Mouse (Mus musculus): ENCODE results near the gene Car4.
A peak's percentile ranks its signal among the peaks of the same experiment; 100 is the strongest.

The Car4 gene

GRCm38 (mm10) chr11:84959181-84959580, 1.6 kb downstream of the Car4 start:
- DNase-seq: no peak

GRCm38 (mm10) chr11:84959701-84960181, 2.2 kb downstream of the Car4 start:
- DNase-seq: peak; percentile 48

- no peak for DNase-seq
These were observed 2.7 kb downstream of the Car4 start for GRCm38 (mm10) chr11:84960291-84960690.

GRCm38 (mm10) chr11:84960780-84961179, 3.2 kb downstream of the Car4 start:
- no peak for DNase-seq

- no peak for DNase-seq
These were observed 4.0 kb downstream of the Car4 start for GRCm38 (mm10) chr11:84961571-84961970.

GRCm38 (mm10) chr11:84962536-84962935, 5.0 kb downstream of the Car4 start:
- DNase-seq: no peak

- DNase-seq: no peak
These were observed 6.0 kb downstream of the Car4 start for GRCm38 (mm10) chr11:84963556-84963955.

- no peak for DNase-seq
These were observed 9.1 kb downstream of the Car4 start for GRCm38 (mm10) chr11:84966696-84967095.

GRCm38 (mm10) chr11:84967113-84967512, 9.5 kb downstream of the Car4 start:
- DNase-seq: peak; percentile 58

- DNase-seq: no peak
These were observed 10.7 kb downstream of the Car4 start for GRCm38 (mm10) chr11:84968309-84968708.

- no peak for DNase-seq
These were observed 11.2 kb downstream of the Car4 start for GRCm38 (mm10) chr11:84968775-84969174.

GRCm38 (mm10) chr11:84972067-84972466, 14.5 kb downstream of the Car4 start:
- DNase-seq: no peak

- DNase-seq: no peak
These were observed 16.1 kb downstream of the Car4 start for GRCm38 (mm10) chr11:84973661-84974060.

- DNase-seq: no peak
These were observed 17.0 kb downstream of the Car4 start for GRCm38 (mm10) chr11:84974582-84974981.

- DNase-seq: no peak
These were observed 19.1 kb downstream of the Car4 start for GRCm38 (mm10) chr11:84976706-84977105.

GRCm38 (mm10) chr11:84977385-84977952, 19.9 kb downstream of the Car4 start:
- no peak for DNase-seq

GRCm38 (mm10) chr11:84978113-84978512, 20.5 kb downstream of the Car4 start:
- peak; percentile 58 for DNase-seq

GRCm38 (mm10) chr11:84979351-84979750, 21.8 kb downstream of the Car4 start:
- no peak for DNase-seq

- no peak for DNase-seq
These were observed 23.1 kb downstream of the Car4 start for GRCm38 (mm10) chr11:84980697-84981096.

GRCm38 (mm10) chr11:84985421-84985820, 27.8 kb downstream of the Car4 start:
- no peak for DNase-seq

- no peak for DNase-seq
These were observed 30.8 kb downstream of the Car4 start for GRCm38 (mm10) chr11:84988341-84988919.

GRCm38 (mm10) chr11:84992996-84993395, 35.4 kb downstream of the Car4 start:
- DNase-seq: no peak

GRCm38 (mm10) chr11:84995241-84995640, 37.7 kb downstream of the Car4 start:
- no peak for DNase-seq

- DNase-seq: no peak
These were observed 46.0 kb downstream of the Car4 start for GRCm38 (mm10) chr11:85003566-85003965.

GRCm38 (mm10) chr11:85013121-85013520, 55.5 kb downstream of the Car4 start:
- peak; percentile 7 for DNase-seq
